Comparison of ENCODE assay signal across 17 mouse cellular contexts in genomic region chr14:123096086-123096485, GRCm38 (mm10).
"Had no signal": no experiment of that assay in that cellular context is flagged by ENCODE, and none has a peak within 500 bp of the region (broad histone marks: within the 10 kb centered on the region; RNA-seq: fewer than 3 reads in every experiment).

No protein-coding gene starts in this region.

- H3K27ac ChIP-seq: midbrain, embryonic 13.5 days; midbrain, embryonic 15.5 days; neural tube, embryonic 12.5 days; stomach, embryonic 15.5 days; stomach, postnatal 0 days had no signal

- H3K9me3 ChIP-seq: midbrain, embryonic 13.5 days; midbrain, embryonic 15.5 days; neural tube, embryonic 12.5 days; stomach, embryonic 15.5 days had no signal

- H3K4me1 ChIP-seq: midbrain, embryonic 13.5 days; midbrain, embryonic 15.5 days; neural tube, embryonic 12.5 days; stomach, embryonic 15.5 days had no signal

- H3K36me3 ChIP-seq: midbrain, embryonic 13.5 days; midbrain, embryonic 15.5 days; neural tube, embryonic 12.5 days; stomach, embryonic 15.5 days had no signal

- H3K4me3 ChIP-seq: midbrain, embryonic 13.5 days; midbrain, embryonic 15.5 days; neural tube, embryonic 12.5 days; stomach, embryonic 15.5 days had no signal

- DNase-seq: lung, adult 18-20 months; lung, embryonic 14.5 days; lung, postnatal 10 days; lung, postnatal 4 days; retina, postnatal 1 day; right cerebral cortex, adult 18-20 months; right cerebral cortex, postnatal 25 days; right cerebral cortex, postnatal 4 days; spleen, adult 18-20 months; thymus, adult 2 months; thymus, postnatal 25 days; thymus, postnatal 4 days had no signal

- ATAC-seq: midbrain, embryonic 13.5 days; midbrain, embryonic 15.5 days had no signal

- H3K27me3 ChIP-seq: midbrain, embryonic 13.5 days; midbrain, embryonic 15.5 days; neural tube, embryonic 12.5 days; stomach, embryonic 15.5 days had no signal
